Mouse (Mus musculus) left cerebral cortex, postnatal 14 days (tissue): ENCODE data around the gene Ina. TPM values are rescaled to one million over a fixed set of nuclear protein-coding genes. Genes with fewer than 3 reads are reported as not detected.
A peak's percentile ranks its signal among the peaks of the same experiment; 100 is the strongest.

ENCODE experiments used
- DNase-seq, 2 experiments: peaks; one replicate each; pipeline ENCODE4 v3.0.0; 2021 to 2022; ENCODE audit warnings: low spot score in 2 of 2, mixed read lengths in 1 of 2
- intact Hi-C: fragments of 180-260 bp; cut with DNase I; formaldehyde crosslinking; loops from one replicate; pipeline ENCODE4 v1.15.1; 2025
- total RNA-seq, 2 experiments: library from RNA; stranded (reverse); gene quantifications; 2 replicates each; pipeline ENCODE4 v1.2.3; 2021

The Ina gene
- total RNA-seq, 2 experiments from 2014 or later: 177 to 184 TPM

- no peak for DNase-seq
- intact Hi-C loops: loop anchor here (5.0 kb wide), 1 partner anchor 166 kb away; no protein-coding TSS in a partner anchor
Observed at GRCm38 (mm10) chr19:47043608-47044007, 29.1 kb downstream of the Ina start.

GRCm38 (mm10) chr19:47046343-47046742, 31.8 kb downstream of the Ina start:
- intact Hi-C loops: no loop called here

GRCm38 (mm10) chr19:47047236-47047833, 32.8 kb downstream of the Ina start:
- no peak for DNase-seq
- intact Hi-C loops: no loop called here

More at GRCm38 (mm10) chr19:47046343-47046742, 31.8 kb downstream of the Ina start:
- DNase-seq: no peak

GRCm38 (mm10) chr19:47049061-47049460, 34.6 kb downstream of the Ina start:
- intact Hi-C loops: no loop called here

GRCm38 (mm10) chr19:47049840-47050239, 35.3 kb downstream of the Ina start:
- DNase-seq: no peak
- intact Hi-C loops: loop anchor here (2.0 kb wide), 1 partner anchor 17 kb away; the partner anchor contains the start of gene Taf5

More at GRCm38 (mm10) chr19:47049061-47049460, 34.6 kb downstream of the Ina start:
- no peak for DNase-seq

- intact Hi-C loops: loop anchor here (2.0 kb wide), 1 partner anchor 16 kb away; the partner anchor contains the start of gene Taf5
- peak; percentile 57 to 84 for DNase-seq
Observed at GRCm38 (mm10) chr19:47050271-47051032, 36.0 kb downstream of the Ina start, which contains the start of gene Pcgf6. Gene Pcgf6, minus strand, starts transcription at chr19:47050906.

GRCm38 (mm10) chr19:47052927-47053326, 38.4 kb downstream of the Ina start:
- intact Hi-C loops: no loop called here
- no peak for DNase-seq

GRCm38 (mm10) chr19:47053471-47053870, 39.0 kb downstream of the Ina start:
- intact Hi-C loops: no loop called here
- DNase-seq: no peak

- intact Hi-C loops: no loop called here
- DNase-seq: no peak
Observed at GRCm38 (mm10) chr19:47057684-47058083, 43.2 kb downstream of the Ina start.

GRCm38 (mm10) chr19:47065860-47066259, 51.4 kb downstream of the Ina start:
- intact Hi-C loops: loop anchor here (2.0 kb wide), 1 partner anchor 15 kb away; the partner anchor contains the start of gene Pcgf6
- no peak for DNase-seq

- DNase-seq: peak; percentile 96 to 97
- intact Hi-C loops: loop anchor here (2.0 kb wide), 1 partner anchor 16 kb away; the partner anchor contains the start of gene Pcgf6
Observed at GRCm38 (mm10) chr19:47067096-47067882, 52.8 kb downstream of the Ina start, which contains the start of gene Taf5. Gene Taf5, plus strand, starts transcription at chr19:47067746.

GRCm38 (mm10) chr19:47067924-47068611, 53.6 kb downstream of the Ina start:
- DNase-seq: peak; percentile 79 to 86
- intact Hi-C loops: loop anchor here (2.0 kb wide), 1 partner anchor 17 kb away; the partner anchor contains the start of gene Pcgf6

Other genes with a start within 250 kb of the Ina start
- 10 to 100 TPM; 67.1 to 70.7 TPM for gene Nt5c2, start 455 bp downstream of the Ina start, total RNA-seq
- 10 to 100 TPM; 15.6 TPM for gene Pcgf6, start 36.2 kb downstream of the Ina start, total RNA-seq
- gene Taf5, start 53.0 kb downstream of the Ina start, total RNA-seq: 1 to 10 TPM; 5.2 to 5.8 TPM
- 100 to 1,000 TPM; 844 to 869 TPM for gene Usmg5, start 75.9 kb downstream of the Ina start, total RNA-seq
- 10 to 100 TPM; 15.0 to 15.3 TPM for gene Pdcd11, start 76.1 kb downstream of the Ina start, total RNA-seq
- gene Calhm2, start 123.6 kb downstream of the Ina start, total RNA-seq: 1 to 10 TPM; 4.9 to 5.6 TPM
- gene Calhm1, start 129.6 kb downstream of the Ina start, total RNA-seq: not detected
- not detected for gene Calhm3, start 143.1 kb downstream of the Ina start, total RNA-seq
- 100 to 1,000 TPM; 148 to 154 TPM for gene Neurl1a, start 164.1 kb downstream of the Ina start, total RNA-seq